Mouse (Mus musculus) cerebellum, postnatal 10 days (tissue): Measurements from ENCODE around the gene Mast4.
A peak's percentile ranks its signal among the peaks of the same experiment; 100 is the strongest.

Experiments used
- DNase-seq, 2 experiments: peaks; one replicate each; pipeline ENCODE4 v3.0.0; 2021; ENCODE audit warnings: mixed read lengths in 2 of 2

Mast4 gene

GRCm38 (mm10) chr13:102973853-102974252 is 360.4 kb downstream of the Mast4 start:
- no peak for DNase-seq

DNA sequence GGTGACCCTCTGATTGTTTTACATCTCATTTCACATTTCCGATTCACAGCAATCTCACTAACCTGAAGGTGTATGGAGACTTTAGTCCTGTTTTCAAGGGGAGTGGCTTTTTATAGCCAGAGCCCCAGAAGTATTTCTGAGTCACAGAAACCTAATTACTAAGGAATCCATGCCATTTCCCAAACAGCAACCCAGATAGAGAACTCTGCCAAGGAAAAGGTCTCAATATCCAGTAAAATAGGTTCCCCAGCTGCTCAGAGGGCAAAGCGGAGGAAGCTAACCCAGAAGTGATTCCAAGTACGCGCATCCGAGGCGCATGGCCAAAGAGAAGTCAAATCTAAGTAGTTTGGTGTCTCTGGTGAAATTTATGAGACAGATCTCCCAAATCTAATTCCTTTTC is 370.8 kb downstream of the Mast4 start:
- no peak for DNase-seq

GRCm38 (mm10) chr13:102958273-102959270 is 375.7 kb downstream of the Mast4 start:
- DNase-seq = no peak

DNA sequence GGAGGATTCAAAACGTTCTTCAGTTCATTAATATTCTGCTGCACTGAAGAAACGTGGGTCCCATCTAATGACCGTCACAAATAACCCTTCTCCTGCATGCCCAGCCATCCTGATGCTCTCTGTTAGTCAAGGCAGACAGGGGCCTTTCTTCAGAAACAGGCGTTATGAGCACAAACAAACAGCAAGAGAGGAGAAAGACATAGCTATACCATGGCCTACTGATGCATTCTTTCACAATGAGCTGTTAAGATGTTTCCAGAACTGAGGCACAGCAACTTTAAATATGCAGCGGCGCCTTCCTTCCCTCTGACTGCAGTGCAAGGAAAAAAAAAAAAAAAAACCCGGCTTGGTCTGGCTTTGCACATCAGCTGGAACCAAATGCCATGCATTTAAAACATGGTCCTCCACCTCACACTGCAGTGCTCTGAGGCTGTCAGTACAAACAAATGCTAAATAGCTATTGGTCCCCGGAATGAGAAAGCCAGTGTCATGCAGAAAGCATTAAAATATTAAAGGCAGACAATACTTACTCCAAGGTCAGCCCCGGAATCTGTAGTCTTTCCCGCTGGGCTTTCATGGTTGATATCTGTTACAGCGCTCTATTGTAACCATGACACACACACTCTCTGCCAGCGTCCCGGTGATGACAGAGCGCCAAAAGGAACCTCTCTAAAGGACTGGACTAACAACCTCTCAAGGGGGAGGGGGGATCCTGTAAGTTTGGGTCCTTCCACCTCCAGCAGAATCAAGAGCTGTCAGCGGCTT is 376.6 kb downstream of the Mast4 start:
- DNase-seq = peak; percentile 41 to 44

- DNase-seq = no peak
Observed at GRCm38 (mm10) chr13:102955506-102955905, 378.8 kb downstream of the Mast4 start.

- DNase-seq = no peak
Observed at GRCm38 (mm10) chr13:102949756-102950155, 384.5 kb downstream of the Mast4 start.

- no peak for DNase-seq
Observed at GRCm38 (mm10) chr13:102948966-102949365, 385.3 kb downstream of the Mast4 start.

- DNase-seq = peak; percentile 19 to 34
Observed at GRCm38 (mm10) chr13:102947546-102947945, 386.8 kb downstream of the Mast4 start.

GRCm38 (mm10) chr13:102946024-102946821 is 388.1 kb downstream of the Mast4 start:
- DNase-seq = peak in 1 of 2 experiments; percentile 16

GRCm38 (mm10) chr13:102945450-102945849 is 388.8 kb downstream of the Mast4 start:
- no peak for DNase-seq

- DNase-seq = no peak
Observed at GRCm38 (mm10) chr13:102944516-102944915, 389.8 kb downstream of the Mast4 start.

DNA sequence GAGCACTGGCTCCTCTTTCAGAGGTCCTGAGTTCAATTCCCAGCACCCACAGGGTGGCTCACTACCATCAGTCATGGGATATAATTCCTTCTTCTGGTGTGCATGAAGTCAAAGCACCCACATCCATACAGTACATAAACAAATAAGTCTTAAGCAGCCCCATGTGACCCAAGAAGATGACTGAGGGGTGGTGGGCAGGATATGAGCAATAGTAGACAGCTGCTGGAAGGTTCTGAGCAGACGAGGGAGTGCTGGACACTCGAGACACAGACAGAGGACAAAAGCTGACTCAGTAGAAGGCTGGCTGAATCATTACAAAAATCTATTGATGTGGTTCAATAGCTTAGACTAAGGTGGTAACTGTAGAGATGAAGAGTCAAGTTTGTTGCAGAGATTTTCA is 391.7 kb downstream of the Mast4 start:
- no peak for DNase-seq

- no peak for DNase-seq
Observed at GRCm38 (mm10) chr13:102940476-102940875, 393.8 kb downstream of the Mast4 start.

DNA sequence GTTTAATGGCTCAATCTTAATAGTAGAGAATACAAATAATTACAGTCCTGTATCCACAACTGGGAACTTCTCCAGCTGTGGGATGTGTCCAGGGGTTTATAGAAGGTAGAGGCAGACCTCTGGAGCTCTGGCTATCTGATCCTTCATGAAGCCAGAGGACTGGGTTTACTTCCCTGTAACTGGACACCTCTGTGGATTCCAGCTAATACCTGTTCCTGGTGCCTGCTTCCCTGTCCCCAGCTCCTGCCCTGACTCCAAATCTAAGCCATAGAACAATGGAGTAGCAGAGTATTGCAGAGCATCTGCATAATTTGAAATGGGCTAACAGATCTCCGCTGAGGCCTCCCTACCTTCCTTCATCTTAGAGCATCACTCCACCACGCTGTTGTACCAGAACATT is 398.1 kb downstream of the Mast4 start:
- no peak for DNase-seq

DNA sequence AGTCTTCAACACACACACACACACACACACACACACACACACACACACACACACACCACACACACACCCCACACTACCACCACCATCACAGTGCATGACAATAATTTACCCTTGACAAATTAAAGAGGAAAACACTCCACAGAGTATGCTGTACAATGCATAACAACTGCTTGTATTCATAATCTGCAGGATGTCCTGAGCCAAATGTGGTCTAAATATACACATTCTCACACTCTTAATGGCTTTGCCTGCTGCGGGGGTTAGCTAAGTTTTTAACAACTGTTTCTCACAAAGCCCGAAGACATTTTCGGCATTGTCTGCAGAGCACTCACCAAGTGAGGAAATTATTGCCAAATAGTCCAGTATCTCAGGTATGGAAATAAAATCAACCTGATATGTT is 398.5 kb downstream of the Mast4 start:
- DNase-seq = no peak

DNA sequence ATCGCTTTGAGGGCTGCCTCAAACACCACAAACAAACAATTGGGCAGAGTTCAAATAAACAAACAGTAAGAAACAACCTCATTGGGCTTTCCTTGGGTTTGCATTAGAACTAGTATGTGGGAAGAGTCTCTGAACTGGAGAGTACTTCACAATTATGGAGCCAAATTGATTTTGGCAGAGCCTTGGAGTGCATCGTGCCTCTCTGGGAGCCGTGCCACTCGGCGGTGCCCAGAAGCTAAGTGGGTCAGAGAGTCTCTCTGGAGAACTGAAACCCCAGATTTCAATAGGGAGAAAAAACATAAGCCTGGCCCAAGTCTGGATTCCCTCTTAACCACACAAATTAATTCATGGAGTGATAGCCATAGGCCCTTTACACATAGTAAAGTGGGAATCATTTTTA is 400.6 kb downstream of the Mast4 start:
- peak; percentile 62 to 68 for DNase-seq

- no peak for DNase-seq
Observed at GRCm38 (mm10) chr13:102932434-102932833, 401.9 kb downstream of the Mast4 start.

GRCm38 (mm10) chr13:102931951-102932350 is 402.3 kb downstream of the Mast4 start:
- no peak for DNase-seq

- DNase-seq = no peak
Observed at GRCm38 (mm10) chr13:102925844-102926598, 408.3 kb downstream of the Mast4 start.

DNA sequence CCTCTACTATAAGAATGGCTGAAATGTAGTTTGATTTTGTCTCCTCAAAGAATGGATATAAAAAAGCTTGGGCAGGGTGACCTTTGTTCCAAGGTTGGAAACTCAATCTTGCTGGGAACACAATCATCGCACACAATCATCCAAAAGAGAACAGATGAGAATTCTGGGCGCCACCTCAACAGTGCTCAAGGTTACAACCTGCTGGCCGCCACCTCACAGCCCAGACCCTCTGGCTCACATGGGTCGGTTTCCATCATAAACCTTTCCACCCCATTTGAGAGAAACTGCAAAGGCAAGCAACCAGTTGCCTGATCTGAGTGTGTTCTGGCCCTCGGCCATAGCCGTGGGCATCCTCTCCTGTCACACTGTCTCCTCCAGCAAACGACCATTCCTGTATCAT is 414.6 kb downstream of the Mast4 start:
- peak in 1 of 2 experiments; percentile 12 for DNase-seq

DNA sequence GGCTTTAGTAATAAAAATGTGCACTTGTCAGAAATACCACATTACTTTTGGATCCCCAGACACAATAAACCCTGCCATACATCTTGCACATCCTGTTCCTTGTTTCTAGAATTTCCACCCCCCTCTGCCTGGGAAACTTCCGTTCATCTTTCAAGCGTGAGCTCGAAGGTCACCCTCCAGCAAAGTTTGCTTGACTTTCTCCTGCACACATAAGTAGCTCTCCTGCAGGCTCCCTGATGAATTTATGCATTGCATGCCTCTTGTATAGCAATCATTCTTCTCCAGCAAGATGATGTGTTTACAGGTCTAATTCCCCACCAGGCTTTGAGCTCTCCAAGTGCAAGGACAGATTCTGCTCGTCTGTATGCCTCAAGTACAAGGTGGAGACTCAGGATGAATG is 415.7 kb downstream of the Mast4 start:
- DNase-seq = no peak

GRCm38 (mm10) chr13:102915341-102915740 is 419.0 kb downstream of the Mast4 start:
- no peak for DNase-seq
